Mouse (Mus musculus) C2C12 (cell line): ENCODE results near the gene Slit3. TPM values are rescaled to one million over a fixed set of nuclear protein-coding genes. Genes with fewer than 3 reads are reported as not detected.

Experiments
- H3K27me3 ChIP-seq: one replicate; pipeline ENCODE4 v1.6.1; 2011; ENCODE audit not compliant: control insufficient read depth, insufficient read depth, insufficient read length
- H3K36me3 ChIP-seq: one replicate; pipeline ENCODE4 v1.6.1; 2011; ENCODE audit not compliant: control insufficient read depth, insufficient read depth
- H3K4me3 ChIP-seq: one replicate; pipeline ENCODE4 v1.5.1; 2011; ENCODE audit warnings: mild to moderate bottlenecking, control low read depth; ENCODE audit not compliant: poor library complexity, insufficient read depth, severe bottlenecking
- H3K79me2 ChIP-seq: one replicate; pipeline ENCODE4 v1.6.1; 2011; ENCODE audit not compliant: control insufficient read depth, insufficient read depth
- H3K79me3 ChIP-seq: one replicate; pipeline ENCODE4 v1.6.1; 2011; ENCODE audit warnings: low read depth, control low read depth
- H3ac ChIP-seq: one replicate; pipeline ENCODE3; 2011; ENCODE audit warnings: low read depth; ENCODE audit not compliant: control insufficient read depth, insufficient read length
- CEBPB ChIP-seq: IDR thresholded peaks from one replicate; pipeline ENCODE4 v1.6.1; 2011; ENCODE audit warnings: low read depth, mild to moderate bottlenecking, control low read depth, moderate library complexity
- CTCF ChIP-seq: IDR thresholded peaks from one replicate; pipeline ENCODE4 v1.5.1; 2011; ENCODE audit not compliant: control insufficient read depth, insufficient read depth, insufficient read length
- FOSL1 ChIP-seq: IDR thresholded peaks from one replicate; pipeline ENCODE4 v1.8.0; 2011; ENCODE audit warnings: mild to moderate bottlenecking, low read length; ENCODE audit not compliant: poor library complexity, insufficient read depth, severe bottlenecking
- MAX ChIP-seq: IDR thresholded peaks from one replicate; pipeline ENCODE4 v1.6.1; 2011; ENCODE audit warnings: mild to moderate bottlenecking, control low read depth
- MYOD1 ChIP-seq: IDR thresholded peaks from one replicate; pipeline ENCODE4 v1.6.1; 2011; ENCODE audit warnings: low read depth; ENCODE audit not compliant: control insufficient read depth, insufficient read length
- MYOG ChIP-seq: IDR thresholded peaks from one replicate; pipeline ENCODE4 v1.6.1; 2011; ENCODE audit not compliant: control insufficient read depth, insufficient read length; ENCODE audit errors: extremely low read depth
- USF1 ChIP-seq: IDR thresholded peaks from one replicate; pipeline ENCODE4 v1.6.1; 2011; ENCODE audit warnings: low read depth, mild to moderate bottlenecking, control low read depth, moderate library complexity
- polyA plus RNA-seq: library from polyadenylated mRNA; unstranded; fragments of >200 nt; fragmentation: generic; extraction: Trizol; gene quantifications from one replicate; pipeline ENCODE4 v1.2.1, GENCODE M21; 2012; ENCODE audit warnings: missing spikeins

The Slit3 gene
- polyA plus RNA-seq, 1 experiment, result not detected

DNA sequence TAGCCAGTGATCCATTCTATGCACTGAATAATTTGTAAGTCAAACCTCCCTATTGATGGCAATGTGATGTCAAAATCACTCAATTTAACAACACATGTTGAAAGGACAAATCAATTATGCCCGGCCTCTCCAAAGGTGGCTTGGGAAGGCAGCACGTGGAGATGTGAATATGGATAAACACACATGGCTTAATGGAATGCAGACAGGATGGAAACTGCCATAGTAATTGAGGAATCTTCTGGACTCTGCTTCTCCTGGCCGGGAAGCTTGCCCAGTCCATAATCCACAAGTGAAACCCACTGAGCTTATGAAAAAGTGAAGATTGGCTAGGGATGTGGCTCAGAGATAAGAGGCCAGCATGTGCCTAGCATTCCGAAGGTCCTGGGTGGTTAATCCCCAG lies 227.1 kb downstream of the Slit3 start:
- no peaks in the 10 kb centered on the region for H3K79me2 ChIP-seq
- H3K27me3 ChIP-seq, result no peaks in the 10 kb centered on the region
- no peak for TF ChIP-seq MYOG
- TF ChIP-seq MYOD1, result no peak
- no peak for TF ChIP-seq CTCF
- no peaks in the 10 kb centered on the region for H3K36me3 ChIP-seq
- H3K79me3 ChIP-seq, result no peaks in the 10 kb centered on the region
- no peak overlapping the region for H3ac ChIP-seq
- no peak overlapping the region for H3K4me3 ChIP-seq

- no peaks in the 10 kb centered on the region for H3K79me2 ChIP-seq
- TF ChIP-seq USF1, result no peak
- no peak for TF ChIP-seq MYOD1
- TF ChIP-seq MAX, result no peak
- TF ChIP-seq CTCF, result no peak
- TF ChIP-seq FOSL1, result no peak
- H3K36me3 ChIP-seq, result no peaks in the 10 kb centered on the region
- no peaks in the 10 kb centered on the region for H3K79me3 ChIP-seq
- H3K27me3 ChIP-seq, result no peaks in the 10 kb centered on the region
- no peak overlapping the region for H3ac ChIP-seq
- H3K4me3 ChIP-seq, result no peak overlapping the region
Measured at GRCm38 (mm10) chr11:35350968-35351367, 229.9 kb downstream of the Slit3 start.

DNA sequence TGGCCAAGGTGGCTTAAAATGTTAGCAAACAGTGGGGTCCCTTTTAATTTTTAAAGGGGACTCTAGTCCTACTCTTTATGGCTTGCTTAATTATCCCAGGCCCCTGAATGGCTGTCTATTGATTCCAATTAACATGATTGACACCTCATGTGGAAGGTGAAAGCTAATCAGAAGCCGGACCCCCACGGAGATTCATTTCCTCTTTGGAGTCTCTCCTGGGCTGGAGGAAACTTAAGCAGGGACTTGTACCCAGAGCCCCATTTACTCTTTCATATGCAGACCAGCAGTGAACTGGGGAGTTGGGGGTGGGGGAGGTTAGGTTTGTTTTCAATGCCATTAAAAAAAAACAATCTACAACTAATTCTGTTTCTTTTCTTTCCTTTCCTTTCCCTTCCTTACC lies 230.4 kb downstream of the Slit3 start:
- TF ChIP-seq CEBPB (no peak), MYOG (no peak), FOSL1 (no peak), MAX (no peak), USF1 (no peak), MYOD1 (no peak), CTCF (no peak)
- no peak overlapping the region for H3K4me3 ChIP-seq
- no peaks in the 10 kb centered on the region for H3K79me2 ChIP-seq
- H3ac ChIP-seq, result no peak overlapping the region
- no peaks in the 10 kb centered on the region for H3K36me3 ChIP-seq
- no peaks in the 10 kb centered on the region for H3K79me3 ChIP-seq
- no peaks in the 10 kb centered on the region for H3K27me3 ChIP-seq

DNA sequence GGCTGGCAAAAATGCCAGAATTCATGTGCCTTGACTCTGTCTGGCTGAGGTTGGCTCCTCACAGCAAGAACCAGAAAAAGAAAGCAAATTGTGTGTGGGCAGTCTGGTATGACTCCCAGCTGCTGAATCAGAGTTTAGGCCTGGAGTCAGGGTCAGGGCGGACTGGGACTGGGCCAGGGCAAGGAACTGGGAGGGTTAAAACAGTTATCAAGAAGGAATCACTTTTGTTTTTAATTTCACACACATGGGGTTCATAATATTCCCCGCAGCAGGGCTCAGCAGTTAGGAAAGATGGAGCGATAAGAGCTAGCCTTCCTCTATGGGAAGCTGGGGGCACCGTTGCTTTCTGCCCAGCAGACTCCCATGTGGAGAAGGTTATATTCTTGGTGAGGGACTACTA lies 234.8 kb downstream of the Slit3 start:
- Histone ChIP-seq H3K79me3 (no peaks in the 10 kb centered on the region), H3K4me3 (no peak overlapping the region), H3ac (no peak overlapping the region), H3K79me2 (no peaks in the 10 kb centered on the region), H3K27me3 (no peaks in the 10 kb centered on the region), H3K36me3 (no peaks in the 10 kb centered on the region)
- TF ChIP-seq CTCF (no peak), USF1 (no peak), CEBPB (no peak), MAX (no peak), MYOD1 (no peak), MYOG (no peak), FOSL1 (no peak)

DNA sequence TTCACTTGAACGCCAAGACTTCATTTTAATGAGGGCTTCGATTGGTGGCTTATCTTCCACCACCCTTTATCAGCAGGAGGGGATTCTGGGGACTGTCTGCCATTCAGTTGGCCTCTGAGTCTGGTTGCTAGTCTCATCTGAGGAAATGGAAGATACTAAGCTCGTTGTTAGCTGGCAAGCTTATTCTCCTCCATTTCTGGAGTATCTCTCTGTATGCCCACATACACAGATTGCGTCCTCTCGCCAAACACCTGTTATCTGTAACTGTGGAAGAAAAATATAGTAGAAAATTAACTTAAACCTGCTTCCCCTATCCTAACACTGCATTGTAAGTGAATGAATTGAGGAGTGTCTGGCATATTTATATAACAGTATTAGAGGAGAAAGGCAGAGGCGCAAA lies 240.0 kb downstream of the Slit3 start:
- no peaks in the 10 kb centered on the region for H3K36me3 ChIP-seq
- no peaks in the 10 kb centered on the region for H3K79me3 ChIP-seq
- no peak overlapping the region for H3ac ChIP-seq
- H3K4me3 ChIP-seq, result no peak overlapping the region
- TF ChIP-seq MYOG (no peak), FOSL1 (no peak), CTCF (no peak), CEBPB (no peak), USF1 (no peak), MYOD1 (no peak), MAX (no peak)
- no peaks in the 10 kb centered on the region for H3K79me2 ChIP-seq
- H3K27me3 ChIP-seq, result no peaks in the 10 kb centered on the region

DNA sequence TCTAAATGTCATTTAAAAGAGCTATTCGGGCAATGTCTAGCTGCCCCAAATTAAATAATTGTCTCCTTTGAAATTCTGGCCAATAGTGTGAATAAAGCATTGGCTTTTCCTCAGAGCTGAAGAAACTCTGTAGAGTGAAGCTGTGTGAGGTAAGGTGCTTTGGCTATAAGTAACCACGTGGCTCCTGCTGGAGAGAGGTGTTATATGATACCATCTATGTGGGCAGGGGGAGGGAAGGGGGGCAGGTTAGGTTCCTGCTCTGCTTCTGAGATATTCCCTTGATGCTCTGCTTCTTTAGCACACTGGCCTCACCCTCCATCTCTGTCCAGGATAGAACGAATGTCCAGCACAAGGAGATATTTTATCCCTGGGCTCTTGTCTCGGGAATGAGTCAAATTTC lies 242.0 kb downstream of the Slit3 start:
- no peaks in the 10 kb centered on the region for H3K79me2 ChIP-seq
- TF ChIP-seq CEBPB (no peak), CTCF (no peak), FOSL1 (no peak), MYOG (no peak), USF1 (no peak), MAX (no peak), MYOD1 (no peak)

More for the DNA sequence above, 242.0 kb downstream of the Slit3 start:
- Histone ChIP-seq H3ac (no peak overlapping the region), H3K36me3 (no peaks in the 10 kb centered on the region), H3K4me3 (no peak overlapping the region), H3K27me3 (no peaks in the 10 kb centered on the region), H3K79me3 (no peaks in the 10 kb centered on the region)
